Mouse (Mus musculus) cerebellum, adult 9-10 months (tissue): ENCODE data around the gene 4933406M09Rik.

ENCODE experiments used
- DNase-seq: peaks from one replicate; pipeline ENCODE4 v3.0.0; 2022

The 4933406M09Rik gene

DNA sequence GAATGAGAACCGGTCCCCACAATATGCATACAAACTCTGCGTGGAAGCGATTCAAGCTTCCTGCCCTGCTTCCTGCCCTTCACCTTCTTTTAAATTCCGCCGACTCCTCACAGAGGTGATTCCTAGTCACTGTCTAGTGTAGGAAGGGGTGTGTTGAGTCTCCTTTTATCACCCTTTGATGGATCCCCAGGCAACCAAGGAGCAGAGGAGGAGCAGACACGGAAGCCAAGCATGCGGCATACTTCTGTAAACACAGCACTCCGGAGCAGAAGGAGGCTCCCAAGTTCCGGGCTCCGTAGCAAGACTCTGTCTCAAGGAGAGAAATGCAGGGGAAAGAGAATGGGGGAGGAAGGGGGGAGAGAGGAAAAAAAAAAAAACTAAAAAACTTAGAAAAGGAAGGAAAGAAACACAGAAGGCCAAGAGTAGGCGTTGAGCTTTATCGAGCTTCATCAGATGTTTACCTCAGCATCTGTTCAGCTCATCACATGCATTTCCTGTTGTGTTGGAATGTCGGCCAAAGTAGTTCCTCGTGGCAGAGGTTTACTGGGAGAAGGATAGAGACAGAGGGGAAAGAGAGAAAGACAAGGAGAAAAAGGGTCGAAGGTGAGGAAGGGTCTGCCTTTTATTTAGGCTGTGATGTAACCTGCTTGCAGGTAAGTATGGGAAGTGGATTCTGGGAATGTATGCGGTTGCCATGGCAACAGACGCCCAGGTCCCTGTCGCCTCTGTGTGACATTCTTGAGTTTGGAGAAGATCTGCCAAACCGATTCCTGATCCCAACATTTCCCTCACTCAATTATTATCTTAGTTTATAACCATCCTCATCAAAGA, 3.7 kb upstream of the 4933406M09Rik start:
- DNase-seq = no peak

DNA sequence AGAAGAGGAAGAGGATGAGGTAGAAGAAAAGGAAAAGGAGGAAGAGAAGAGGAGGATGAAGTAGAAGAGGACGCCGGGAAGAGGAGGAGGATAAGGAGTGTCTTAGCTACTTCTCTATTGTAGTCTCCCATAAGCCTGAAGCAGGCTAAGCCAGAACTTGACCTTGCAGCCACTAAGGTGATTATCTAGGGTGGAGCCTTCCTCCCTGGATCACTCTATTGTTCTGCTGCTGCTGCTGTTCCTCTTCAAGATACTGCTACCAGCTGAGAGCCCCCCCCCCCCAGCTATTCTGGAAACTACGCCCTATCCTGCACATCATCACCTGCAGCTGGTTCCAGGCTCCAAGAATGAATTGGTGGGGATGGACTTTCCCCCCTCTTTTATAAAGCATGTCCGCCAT, 1.2 kb upstream of the 4933406M09Rik start:
- DNase-seq = no peak

DNA sequence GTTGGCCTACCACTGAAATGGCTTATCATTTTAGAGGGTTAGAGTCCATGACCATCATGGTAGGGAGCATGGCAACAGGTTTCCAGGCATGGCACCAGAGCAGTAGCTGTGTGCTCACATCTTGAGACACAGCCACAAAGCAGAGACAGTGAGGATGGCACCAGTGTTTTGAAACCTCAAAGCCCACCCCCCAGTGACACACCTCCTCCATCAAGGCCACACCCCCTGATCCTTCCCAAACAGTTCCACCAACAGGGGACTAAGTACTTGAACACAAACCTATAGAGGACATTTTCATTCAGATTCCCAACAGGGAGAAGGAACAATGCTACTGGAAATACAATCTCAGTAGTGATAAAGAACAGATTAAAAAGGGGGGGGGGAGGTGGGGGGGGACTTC, 564 bp upstream of the 4933406M09Rik start:
- no peak for DNase-seq

DNA sequence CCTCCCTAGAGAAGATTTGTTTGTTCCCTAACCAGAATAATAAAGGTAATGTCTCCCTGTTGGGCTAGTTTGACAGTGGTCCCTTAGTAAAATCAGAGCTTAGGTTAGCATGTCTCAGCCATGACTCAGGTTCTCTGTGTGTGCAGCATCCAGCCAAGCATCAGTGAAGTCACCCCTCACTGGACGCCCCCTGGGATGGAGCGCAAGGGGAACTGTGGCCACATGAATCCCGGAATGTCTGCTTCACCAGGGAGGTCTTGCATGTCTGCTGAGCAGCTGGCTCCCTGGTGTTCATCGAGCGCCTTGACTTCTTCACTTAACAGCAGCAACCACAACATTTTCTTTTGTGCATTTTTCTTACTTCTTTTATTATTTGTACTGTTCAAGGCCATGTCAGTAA, 8.1 kb downstream of the 4933406M09Rik start:
- DNase-seq = no peak

DNA sequence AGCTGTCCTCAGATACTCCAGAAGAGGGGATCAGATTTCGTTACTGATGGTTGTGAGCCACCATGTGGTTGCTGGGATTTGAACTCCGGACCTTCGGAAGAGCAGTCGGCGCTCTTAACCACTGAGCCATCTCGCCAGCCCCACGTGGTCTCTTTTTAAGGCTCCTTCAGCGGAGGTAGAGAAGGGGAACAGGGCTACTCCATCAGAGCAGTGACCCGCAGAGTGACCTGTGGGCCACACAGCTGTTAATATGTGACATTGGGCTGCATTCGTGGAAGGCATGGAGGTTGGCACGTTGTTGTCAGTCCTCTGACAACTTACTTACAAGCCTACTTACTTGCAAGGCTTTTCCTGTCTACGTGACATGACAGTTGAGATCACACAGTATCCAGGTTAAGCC, 12.5 kb downstream of the 4933406M09Rik start:
- DNase-seq = no peak

DNA sequence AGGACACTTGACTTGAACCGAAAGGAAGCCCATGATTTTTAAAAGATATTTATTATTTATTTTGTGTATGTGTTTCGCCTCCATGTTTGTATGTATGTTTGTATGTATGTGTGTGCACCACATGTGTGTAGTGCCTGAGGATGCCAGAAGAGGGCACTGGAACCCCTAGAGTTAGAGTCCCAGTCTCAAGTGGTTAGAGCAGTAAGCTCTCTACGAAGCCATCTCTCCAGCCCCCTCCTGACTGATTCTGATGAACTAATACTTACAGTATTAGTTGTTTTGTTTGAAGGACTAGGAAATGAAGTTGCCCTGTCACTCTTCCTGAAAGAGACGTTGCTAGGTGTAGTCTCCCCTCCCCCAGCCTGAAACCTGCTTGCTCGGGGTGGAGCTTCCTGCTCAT, 14.0 kb downstream of the 4933406M09Rik start:
- no peak for DNase-seq

DNA sequence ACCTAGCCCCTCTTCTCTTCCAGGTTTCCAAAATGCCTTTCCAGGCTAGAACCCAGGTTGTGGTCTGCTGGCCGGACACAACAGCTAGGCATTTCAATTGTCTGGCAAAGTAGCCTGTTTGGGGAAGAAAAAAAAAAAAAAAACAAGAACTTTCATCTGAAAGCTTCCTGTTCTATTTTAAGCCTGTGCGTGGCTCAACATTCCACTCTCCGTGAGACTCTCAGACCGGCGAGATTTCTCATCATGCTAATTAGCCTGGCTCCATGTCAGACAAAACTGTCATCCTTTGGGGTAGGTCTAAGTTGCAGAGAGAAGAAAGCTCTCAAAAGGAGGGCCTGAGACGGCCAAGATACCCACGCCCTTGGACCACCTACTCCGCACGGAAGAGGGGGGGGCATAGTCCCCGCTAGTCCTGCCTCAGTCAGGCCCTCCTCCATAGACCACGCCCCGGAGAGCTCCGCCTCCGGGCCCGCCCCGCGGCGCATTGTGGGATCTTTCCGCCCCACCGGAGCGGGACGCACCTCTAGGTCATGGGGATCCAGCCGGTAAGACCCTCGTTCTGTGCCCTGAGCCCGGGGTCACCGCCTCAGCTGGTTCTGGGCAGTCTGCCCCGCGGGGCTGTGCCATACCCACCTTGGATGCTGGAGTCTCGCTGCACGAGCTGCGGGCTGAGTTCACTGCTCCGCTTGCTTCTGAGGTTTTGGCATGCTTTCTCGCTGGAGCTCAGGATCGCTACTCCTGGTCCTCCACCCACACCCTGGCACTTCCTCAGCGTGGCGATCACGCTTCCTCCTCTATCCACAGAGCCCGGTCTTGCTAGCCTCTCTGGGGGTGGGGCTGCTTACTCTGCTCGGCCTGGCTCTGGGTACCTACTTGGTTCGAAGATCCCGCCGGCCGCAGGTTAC, 20.0 kb downstream of the 4933406M09Rik start, which contains the start of gene Cyb5r1:
Cyb5r1 (plus strand) TSS at position 51 of the 905 bp plus-strand sequence.
- DNase-seq = peak; percentile 69

DNA sequence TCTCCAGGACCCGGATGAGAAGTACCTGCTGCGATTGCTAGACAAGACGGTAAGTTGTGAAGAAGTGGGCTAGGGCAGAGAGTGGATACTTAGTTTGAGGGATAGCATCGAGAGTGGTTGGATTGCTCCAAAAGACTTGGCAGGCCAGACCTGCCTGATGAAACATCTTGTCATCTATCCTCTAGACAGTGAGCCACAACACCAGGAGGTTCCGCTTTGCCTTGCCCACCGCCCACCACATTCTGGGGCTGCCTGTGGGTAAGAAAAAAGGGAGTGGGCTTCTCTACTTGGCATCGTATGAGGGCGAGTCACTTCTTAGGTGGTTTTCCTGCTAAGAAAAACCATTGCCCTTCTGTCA, 20.7 kb downstream of the 4933406M09Rik start:
- DNase-seq = no peak

DNA sequence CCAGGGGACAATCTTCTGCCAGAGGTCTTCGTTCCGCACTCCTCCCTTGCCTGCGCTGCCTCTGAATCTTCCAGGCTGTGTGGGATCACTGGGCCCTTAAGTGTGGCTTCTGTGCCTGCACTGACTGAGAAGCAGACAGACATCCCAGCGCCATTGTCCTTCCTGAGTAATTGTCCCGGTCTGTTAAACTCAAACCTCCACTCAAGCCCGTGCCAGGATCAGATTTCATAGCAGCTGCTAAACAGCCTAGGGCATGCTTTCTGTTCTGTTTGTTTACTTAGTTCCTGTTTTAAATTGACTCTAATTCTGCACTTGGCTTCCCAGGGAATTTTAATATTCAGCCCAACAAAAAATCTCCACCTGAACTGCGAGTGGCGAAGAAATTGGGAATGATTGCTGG, 22.3 kb downstream of the 4933406M09Rik start:
- no peak for DNase-seq

DNA sequence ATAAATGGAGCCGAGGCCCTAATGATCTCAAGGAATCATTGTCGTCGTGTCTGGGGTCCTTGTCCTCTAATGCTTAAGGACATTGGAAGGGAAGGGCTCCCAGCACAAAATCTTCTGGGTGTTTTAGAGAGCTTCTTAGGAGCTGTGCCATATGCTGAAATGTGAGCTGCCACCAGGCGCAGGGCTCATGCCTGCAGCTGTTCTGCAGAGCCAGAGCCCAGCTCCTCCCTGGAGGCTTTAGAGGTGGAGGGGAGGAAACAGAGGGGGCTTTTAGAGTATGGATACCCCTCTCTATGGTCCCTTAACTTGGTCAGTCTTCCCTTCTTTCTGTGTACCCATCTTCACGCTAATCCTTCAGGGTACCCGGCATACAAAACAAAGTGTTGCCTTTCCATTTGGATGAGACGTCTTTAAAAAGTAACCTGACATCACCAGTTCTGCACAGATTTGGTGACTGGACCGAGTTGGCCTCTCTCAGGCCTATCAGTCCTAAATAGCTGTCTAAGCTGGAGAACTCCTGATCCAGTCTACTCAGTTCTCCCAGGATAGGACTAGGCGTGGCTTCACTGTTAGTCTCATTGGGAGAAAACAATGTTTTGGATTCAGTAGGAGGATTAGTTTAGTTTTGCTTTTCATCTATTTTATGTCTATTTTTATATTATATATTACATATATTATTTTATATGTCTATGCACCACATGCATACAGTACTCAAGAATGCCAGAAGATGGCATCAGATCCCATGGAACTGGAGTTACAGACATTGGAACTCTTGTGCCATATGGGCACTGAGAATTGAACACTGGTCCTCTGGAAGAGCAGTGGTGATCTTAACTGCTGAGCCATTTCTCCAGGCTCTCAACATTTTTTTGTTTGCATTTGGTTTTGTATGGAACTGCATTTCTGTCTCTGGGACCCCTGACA, 26.2 kb downstream of the 4933406M09Rik start:
- no peak for DNase-seq

DNA sequence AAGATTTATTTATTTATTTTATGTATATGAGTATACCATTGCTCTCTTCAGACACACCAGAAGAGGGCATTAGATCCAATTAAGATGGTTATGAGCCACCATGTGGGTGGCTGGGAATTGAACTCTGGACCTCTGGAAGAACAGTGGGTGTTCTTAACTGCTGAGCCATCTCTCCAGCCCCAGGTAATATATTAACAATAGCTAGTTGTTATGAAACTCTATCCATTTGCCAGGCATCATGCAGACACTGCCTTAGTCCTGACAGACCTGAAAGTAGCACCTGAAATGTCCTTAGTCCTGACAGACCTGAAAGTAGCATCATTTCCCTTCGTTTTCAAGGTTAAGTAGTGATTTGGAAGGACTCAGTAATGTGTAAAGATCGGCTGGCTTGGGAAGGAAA, 28.3 kb downstream of the 4933406M09Rik start:
- no peak for DNase-seq

DNA sequence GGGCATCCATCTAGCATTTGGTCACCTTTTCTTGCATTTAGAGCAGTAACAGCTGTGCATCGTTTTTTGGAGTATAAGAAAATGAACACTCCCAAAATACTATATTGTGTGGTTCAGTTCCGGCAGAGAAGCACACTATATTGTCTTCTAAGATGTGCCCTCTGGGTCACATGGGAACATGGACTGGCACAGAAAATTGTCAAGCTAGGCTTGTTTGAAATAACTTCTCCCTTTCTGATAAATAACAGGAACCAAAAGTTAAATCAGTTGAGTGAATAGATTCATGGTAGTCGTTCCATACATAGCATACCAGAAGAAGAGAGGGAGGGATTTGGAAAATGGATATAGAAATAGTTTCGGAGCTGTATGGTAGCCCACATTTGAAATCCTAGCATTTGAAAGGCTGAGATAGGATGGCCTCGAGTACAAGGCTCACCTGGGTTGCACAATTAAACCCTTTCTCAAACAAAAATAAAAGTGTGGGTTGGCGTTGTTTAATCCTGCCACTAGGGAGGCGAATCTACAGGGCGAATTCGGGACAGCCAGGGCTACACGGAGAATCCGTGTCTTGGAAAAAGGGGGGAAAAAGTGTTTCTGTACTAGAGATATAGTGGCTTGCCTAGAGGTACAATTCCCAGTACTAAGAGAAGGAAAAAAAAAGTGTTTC, 28.9 kb downstream of the 4933406M09Rik start:
- DNase-seq = no peak

DNA sequence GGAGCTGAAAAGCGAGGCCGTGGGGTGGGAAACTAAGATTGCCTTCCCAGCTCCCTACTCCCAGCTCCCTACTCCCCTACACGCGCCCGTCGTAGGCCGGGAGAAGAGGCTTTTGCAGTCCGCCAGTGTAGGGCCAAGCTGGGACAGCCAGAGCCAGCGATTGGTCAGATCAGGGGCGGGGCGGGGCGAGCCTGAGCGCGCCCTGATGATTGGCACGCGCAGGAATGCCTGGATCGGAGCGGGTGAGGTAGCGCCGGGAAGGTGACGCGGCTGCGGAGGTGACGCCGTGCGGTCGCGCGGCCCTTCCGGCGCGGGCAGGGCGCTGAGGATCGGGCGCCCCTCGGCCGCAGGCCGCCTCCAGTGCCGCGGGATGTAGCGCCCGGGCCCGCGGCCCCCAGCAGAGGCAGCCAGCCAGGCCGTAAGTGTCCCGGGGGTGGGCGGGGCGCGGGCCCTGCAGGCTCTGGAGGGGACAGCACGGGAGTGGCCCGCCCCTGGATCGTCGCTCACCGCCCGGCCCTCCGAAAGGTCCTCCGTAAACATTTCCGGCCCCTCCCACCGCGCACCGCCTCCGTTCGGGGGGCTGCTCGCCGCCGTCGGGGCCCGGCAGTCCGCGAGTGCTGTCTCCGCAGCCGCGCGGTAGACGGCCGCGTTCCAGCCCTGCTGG, 29.6 kb downstream of the 4933406M09Rik start, which contains the start of gene Adipor1:
Adipor1 (plus strand) TSS at position 211 of the 664 bp plus-strand sequence.
- DNase-seq = peak; percentile 97

DNA sequence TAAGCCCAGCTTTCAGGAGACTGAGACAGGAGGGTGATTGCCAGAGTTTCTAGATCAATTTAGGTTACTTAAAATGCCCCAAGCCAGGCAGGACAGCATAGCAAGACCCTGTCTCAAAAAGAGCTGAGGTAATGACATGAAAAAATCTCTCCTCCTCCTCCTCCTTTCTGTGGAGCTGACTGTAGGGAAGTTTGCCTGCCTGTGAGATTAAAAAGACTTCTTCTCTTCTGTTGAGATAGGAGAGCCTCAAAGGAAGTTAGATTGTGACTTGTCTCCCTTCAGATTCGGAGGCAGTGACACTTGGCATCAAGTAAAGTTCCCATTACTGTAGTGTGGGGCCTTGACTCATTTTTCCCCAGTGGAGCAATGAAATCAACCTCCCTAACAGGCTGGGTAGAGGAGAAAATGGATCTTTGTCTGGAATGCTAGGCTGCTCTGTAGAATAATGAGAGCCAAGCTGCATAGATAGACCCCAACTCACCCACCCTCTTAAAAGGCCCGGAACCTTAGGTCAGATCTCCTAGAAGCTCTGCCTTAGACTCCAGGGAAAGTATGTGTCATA, 32.8 kb downstream of the 4933406M09Rik start:
- DNase-seq = no peak

DNA sequence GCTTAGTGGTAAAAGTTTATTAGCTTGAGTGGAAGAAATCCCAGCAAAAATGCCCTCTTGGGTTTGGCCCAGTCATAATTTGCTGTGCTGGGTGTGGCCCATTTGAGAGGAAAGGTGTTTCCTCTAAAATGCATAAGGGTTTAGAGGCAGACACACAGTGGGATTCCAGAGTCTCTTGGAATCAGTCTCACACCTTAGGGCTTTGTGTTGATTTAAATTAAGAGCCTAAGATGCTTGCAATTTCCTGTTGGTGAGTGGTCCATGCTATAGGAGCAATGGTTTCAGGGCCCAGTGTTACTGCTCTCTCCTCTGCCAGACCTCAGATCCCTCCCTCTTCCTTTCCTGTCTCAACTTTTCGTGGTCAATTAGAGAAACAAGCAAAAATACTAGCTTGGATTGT, 33.4 kb downstream of the 4933406M09Rik start:
- no peak for DNase-seq

DNA sequence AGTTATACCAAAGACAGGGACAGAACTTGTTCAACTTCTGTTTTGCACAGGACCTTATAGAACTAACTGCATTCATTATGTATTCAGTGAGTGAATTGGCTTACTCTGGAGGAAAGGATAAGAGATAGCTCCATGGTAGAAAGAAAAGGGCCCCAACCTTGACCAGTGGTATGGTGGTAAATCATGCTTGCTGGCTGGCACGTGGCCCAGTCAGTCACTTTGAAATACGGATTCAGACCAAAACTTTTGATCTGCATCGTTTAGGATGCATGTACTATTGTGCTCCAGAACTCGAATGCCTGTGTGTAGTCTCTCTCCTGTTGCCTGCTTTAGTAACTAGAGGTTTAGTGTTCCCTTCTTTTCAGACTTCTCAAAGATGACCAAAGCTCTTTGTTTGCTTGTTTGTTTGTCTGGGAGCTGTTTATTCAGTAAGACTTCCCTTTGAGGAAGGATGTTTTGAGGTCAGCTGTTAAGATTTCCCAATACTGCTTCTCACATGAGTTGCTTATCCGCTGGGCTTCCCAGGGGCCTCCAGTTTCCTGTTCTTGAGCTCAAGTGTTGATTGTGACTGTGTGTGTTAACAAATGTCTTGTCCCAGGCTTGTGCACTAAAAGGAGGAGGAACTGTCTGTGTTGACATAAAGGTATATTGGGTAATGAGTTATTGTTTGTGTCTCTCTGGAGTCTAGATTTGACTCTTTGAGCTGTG, 34.2 kb downstream of the 4933406M09Rik start:
- no peak for DNase-seq

DNA sequence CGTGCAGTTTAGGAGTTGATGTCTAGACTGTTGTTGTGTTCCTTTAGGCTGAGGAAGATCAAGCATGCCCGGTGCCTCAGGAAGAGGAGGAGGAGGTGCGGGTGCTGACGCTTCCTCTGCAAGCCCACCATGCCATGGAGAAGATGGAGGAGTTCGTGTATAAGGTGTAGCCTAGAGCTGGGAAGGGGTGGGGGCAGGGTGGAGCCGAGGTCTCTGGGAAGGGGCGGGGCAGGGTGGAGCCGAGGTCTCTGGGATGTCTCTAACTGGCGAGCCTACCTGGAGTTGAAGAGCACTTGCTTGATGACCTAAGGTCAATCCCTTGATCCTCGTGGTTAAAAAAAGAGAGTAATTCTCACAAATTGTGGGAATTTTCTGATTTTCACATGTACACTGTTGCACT, 38.2 kb downstream of the 4933406M09Rik start:
- DNase-seq = no peak

DNA sequence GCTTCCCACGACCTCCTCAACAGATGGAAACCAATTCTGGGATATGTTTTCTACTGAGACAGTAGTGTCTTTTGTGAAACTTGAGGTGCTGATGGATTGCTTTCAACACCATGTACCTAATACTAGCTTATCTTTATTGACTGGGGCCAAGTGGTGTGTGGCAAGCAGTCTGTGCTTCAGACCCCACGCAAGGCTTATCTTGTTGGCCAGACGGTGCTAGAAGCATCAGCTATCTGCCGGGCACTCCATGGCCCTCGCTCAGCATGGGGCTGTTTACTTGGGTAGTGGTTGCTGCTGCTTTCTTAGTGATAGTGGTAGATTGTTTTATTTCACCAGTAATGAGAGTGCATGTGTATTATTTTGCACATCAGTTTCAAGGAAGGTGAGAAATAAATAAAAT, 40.5 kb downstream of the 4933406M09Rik start:
- no peak for DNase-seq

DNA sequence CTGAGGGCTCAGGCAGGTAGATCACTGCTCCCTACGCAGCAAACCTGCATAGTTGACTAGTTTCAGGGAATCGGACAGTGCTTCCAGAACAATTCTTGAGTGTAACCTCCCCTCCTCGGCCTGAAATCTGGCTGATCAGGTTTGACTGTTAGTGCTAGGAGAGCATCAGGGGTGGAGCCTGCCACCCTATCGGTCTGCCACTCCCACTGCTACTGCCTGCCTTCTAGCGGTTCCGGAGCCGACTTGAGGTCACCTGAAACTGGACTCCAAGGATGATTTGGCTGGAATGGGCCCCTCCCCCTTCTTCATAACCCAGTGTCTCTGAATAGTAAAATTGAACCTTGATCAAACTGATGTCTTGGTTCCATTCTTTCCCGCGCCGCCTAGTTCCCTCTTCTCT, 47.3 kb downstream of the 4933406M09Rik start:
- DNase-seq = no peak

DNA sequence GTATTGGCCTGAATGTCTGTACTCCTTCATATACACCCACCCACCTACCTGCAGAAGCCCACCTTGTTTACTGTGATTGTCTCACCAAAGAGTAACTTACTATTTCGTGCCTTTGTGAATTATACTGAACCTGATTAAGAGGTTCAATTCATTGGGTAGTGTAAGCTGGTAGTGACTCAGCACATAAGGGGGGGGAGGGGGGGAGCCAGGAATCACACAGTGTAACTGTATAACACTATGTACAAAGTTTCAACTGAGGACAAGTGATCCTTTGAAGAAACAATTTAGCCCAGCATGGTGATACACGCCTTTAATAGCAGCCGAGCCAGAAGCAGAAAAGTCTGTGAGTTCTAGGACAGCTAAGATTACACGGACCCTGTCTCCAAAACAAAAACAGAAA, 47.7 kb downstream of the 4933406M09Rik start:
- DNase-seq = no peak

DNA sequence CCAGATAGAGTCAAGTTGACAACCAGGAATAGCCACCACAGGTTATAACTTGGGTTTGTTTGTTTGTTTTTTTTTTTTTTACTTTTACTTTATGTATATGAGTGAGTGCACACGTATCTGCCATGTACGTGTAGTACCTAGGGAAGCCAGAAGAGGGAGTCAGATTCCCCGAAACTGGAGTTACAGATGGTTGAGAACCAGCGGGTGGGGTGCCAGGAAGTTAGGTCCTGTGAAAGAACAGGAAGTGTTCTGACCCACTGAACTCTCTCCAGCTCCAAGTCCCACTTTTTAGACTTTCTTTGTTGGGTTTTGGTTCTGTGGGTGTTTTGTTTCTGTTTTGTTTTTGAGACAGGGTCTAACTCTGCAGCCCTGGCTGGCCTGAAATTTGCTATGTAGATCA, 49.7 kb downstream of the 4933406M09Rik start:
- no peak for DNase-seq
